ENCODE assay signal across 9 mouse cellular contexts in genomic region chr16:95615579-95615978, GRCm38 (mm10). TPM values are rescaled to one million over a fixed set of nuclear protein-coding genes. Genes with fewer than 3 reads are reported as not detected.
DNase-seq lines count a peak whose midpoint lies in the region; ATAC-seq and TF ChIP-seq lines count a peak whose summit lies in the region.
"Had no signal": no experiment of that assay in that cellular context is flagged by ENCODE, and none has a peak within 500 bp of the region (broad histone marks: within the 10 kb centered on the region; RNA-seq: fewer than 3 reads in every experiment).

No protein-coding gene starts in this region.

- no peak overlapping the region for H3K27ac ChIP-seq in bone marrow macrophage, adult 2 months (ENCODE audit: insufficient read depth, low read depth, low read length)
- H3K27ac ChIP-seq in small intestine, adult 2 months (ENCODE audit: insufficient read depth, low read depth, low read length): no peak overlapping the region
- no peak overlapping the region for H3K27ac ChIP-seq in forebrain, embryonic 13.5 days
- H3K27ac ChIP-seq: neural tube, embryonic 12.5 days had no signal

- no peak overlapping the region for H3K4me3 ChIP-seq in bone marrow macrophage, adult 2 months (ENCODE audit: insufficient read depth, low read length)
- no peak overlapping the region for H3K4me3 ChIP-seq in small intestine, adult 2 months (ENCODE audit: low read depth, low read length)
- no peak overlapping the region for H3K4me3 ChIP-seq in forebrain, embryonic 13.5 days
- H3K4me3 ChIP-seq: neural tube, embryonic 12.5 days had no signal

- H3K9ac ChIP-seq in forebrain, embryonic 13.5 days: no peak overlapping the region
- H3K9ac ChIP-seq: neural tube, embryonic 12.5 days had no signal

- TF ChIP-seq POLR2A in bone marrow macrophage, adult 2 months (IDR thresholded peaks at IDR 0.05; ENCODE audit: borderline replicate concordance, low read depth, low read length): no peak
- no peak for TF ChIP-seq POLR2A in small intestine, adult 2 months (IDR thresholded peaks at IDR 0.05; ENCODE audit: low read depth, low read length)

- ATAC-seq in forebrain, embryonic 13.5 days: no peak

- H3K9me3 ChIP-seq in forebrain, embryonic 13.5 days (replicated peaks): no peaks in the 10 kb centered on the region
- H3K9me3 ChIP-seq: neural tube, embryonic 12.5 days had no signal

- peak; percentile 69 for TF ChIP-seq CTCF in bone marrow macrophage, adult 2 months (IDR thresholded peaks at IDR 0.05; ENCODE audit: low read depth, low read length)
- TF ChIP-seq CTCF in small intestine, adult 2 months (IDR thresholded peaks at IDR 0.05; ENCODE audit: extremely low read depth, insufficient read length, insufficient replicate concordance, low read depth, low read length): peak; percentile 82; the same call in 1 of the 2 replicates

- WGBS in small intestine, adult 2 months: 42% methylated on average over 6 of the region's 6 CpGs
- WGBS in forebrain, embryonic 13.5 days: 36% methylated on average over 6 of the region's 6 CpGs

- H3K4me1 ChIP-seq in bone marrow macrophage, adult 2 months (ENCODE audit: control insufficient read depth, insufficient read depth, low read length): peaks cover 10% of the 10 kb centered on the region
- no peaks in the 10 kb centered on the region for H3K4me1 ChIP-seq in small intestine, adult 2 months (ENCODE audit: control insufficient read depth, insufficient read depth, insufficient read length, low read length)
- H3K4me1 ChIP-seq in forebrain, embryonic 13.5 days: no peaks in the 10 kb centered on the region
- H3K4me1 ChIP-seq: neural tube, embryonic 12.5 days had no signal

- intact Hi-C loops in left cerebral cortex, postnatal 4 days (cut with DNase I): no loop called here

- DNase-seq in adrenal gland, adult 18-20 months (ENCODE audit: low spot score in 2 of 2): peak; percentile 19 to 54
- no peak for DNase-seq in adrenal gland, postnatal 4 days (ENCODE audit: low spot score in 2 of 2)
- peak; percentile 20 for DNase-seq in left cerebral cortex, postnatal 4 days
- DNase-seq in left cerebral cortex, adult 9 months (ENCODE audit: low spot score in 2 of 2): no peak
- peak; percentile 73 for DNase-seq in induced T-regulatory cell, adult 2 months (ENCODE audit: low read depth)

- no peaks in the 10 kb centered on the region for H3K27me3 ChIP-seq in small intestine, adult 2 months (ENCODE audit: control insufficient read depth, insufficient read depth, low read length)
- H3K27me3 ChIP-seq in forebrain, embryonic 13.5 days: no peaks in the 10 kb centered on the region
- H3K27me3 ChIP-seq: neural tube, embryonic 12.5 days had no signal

- H3K36me3 ChIP-seq in small intestine, adult 2 months (ENCODE audit: control insufficient read depth, insufficient read depth, low read length): no peaks in the 10 kb centered on the region
- H3K36me3 ChIP-seq in forebrain, embryonic 13.5 days (ENCODE audit: poor library complexity, severe bottlenecking): no peaks in the 10 kb centered on the region
- H3K36me3 ChIP-seq: neural tube, embryonic 12.5 days had no signal

- no peak overlapping the region for H3K4me2 ChIP-seq in forebrain, embryonic 13.5 days
- H3K4me2 ChIP-seq: neural tube, embryonic 12.5 days had no signal

RNA-seq across cellular contexts. Expression of gene Erg, which starts 29.2 kb away (rescaled TPM):
- 10 to 100 TPM; 14.5 TPM for total RNA-seq in adrenal gland, adult 18-20 months (2021)
- total RNA-seq in adrenal gland, postnatal 4 days (2021): 10 to 100 TPM; 26.8 to 27.0 TPM
- 10 to 100 TPM in 1 of 2 experiments, 1 to 10 TPM in 1; 8.9 to 10.2 TPM for total RNA-seq in left cerebral cortex, postnatal 4 days (2021)
- polyA plus RNA-seq in bone marrow macrophage, adult 2 months (2012; ENCODE audit: insufficient read depth, insufficient read length, missing spikeins): not detected in 2 replicates
- 2.9 and 4.2 TPM in 2 replicates for polyA plus RNA-seq in small intestine, adult 2 months (2012; rRNA removed)
- 1.2 and 1.8 TPM in 2 replicates for polyA plus RNA-seq in forebrain, embryonic 13.5 days (2015; fragmentation: Nextera tagmentation; extraction: Ambion mirVana)

Comparison
In these comparisons a context has a peak if more than half of its experiments do, and no peak if none do; other contexts are left out.
1. DNase-seq: peak in adrenal gland, adult 18-20 months (2 of 2), left cerebral cortex, postnatal 4 days (single experiment) and induced T-regulatory cell, adult 2 months (single experiment); none in adrenal gland, postnatal 4 days (0 of 2) and left cerebral cortex, adult 9 months (0 of 2).